Mouse (Mus musculus): Measurements from ENCODE around the gene Pcif1.

DNA sequence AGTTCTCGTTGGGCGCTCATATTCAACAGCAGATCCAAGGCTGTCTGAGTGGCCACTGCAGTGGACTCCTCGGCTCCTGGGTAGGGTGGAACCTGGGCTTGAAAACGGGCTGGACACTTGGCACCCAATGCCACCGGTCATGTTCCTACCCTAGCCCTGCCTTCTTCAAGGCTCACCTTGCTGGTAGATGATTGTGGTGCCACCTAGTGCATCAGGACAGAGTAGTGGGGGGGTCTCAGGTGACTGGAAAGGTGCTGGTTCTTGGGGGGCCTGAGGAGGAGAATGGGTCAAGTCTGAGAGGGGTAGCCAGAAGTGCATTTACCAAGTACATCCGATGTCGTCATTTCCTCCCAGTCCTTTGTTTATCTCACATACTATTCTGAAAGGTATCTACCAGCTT lies 18.9 kb downstream of the Pcif1 start:
- TF ChIP-seq USF1 (IDR thresholded peaks at IDR 0.05; ENCODE audit: low read depth): no peak
- no peak for TF ChIP-seq CTCF (IDR thresholded peaks at IDR 0.05; ENCODE audit: control insufficient read depth, insufficient read depth, insufficient read length)
- TF ChIP-seq MAX (IDR thresholded peaks at IDR 0.05): no peak
- TF ChIP-seq CEBPB (IDR thresholded peaks at IDR 0.05; ENCODE audit: low read depth): no peak
- no peak for TF ChIP-seq MYOG (IDR thresholded peaks at IDR 0.05; ENCODE audit: control insufficient read depth, extremely low read depth, insufficient read length)
- TF ChIP-seq MYOD1 (IDR thresholded peaks at IDR 0.05; ENCODE audit: control insufficient read depth, insufficient read length, low read depth): no peak
- TF ChIP-seq FOSL1 (IDR thresholded peaks at IDR 0.05; ENCODE audit: insufficient read depth, low read length, poor library complexity, severe bottlenecking): no peak

Measured in C2C12 (cell line).